Mouse (Mus musculus): ENCODE results near the gene Mfap2. TPM values are rescaled to one million over a fixed set of nuclear protein-coding genes. Genes with fewer than 3 reads are reported as not detected.

Mfap2 gene
- polyA plus RNA-seq, 1 experiment = 200 TPM

DNA sequence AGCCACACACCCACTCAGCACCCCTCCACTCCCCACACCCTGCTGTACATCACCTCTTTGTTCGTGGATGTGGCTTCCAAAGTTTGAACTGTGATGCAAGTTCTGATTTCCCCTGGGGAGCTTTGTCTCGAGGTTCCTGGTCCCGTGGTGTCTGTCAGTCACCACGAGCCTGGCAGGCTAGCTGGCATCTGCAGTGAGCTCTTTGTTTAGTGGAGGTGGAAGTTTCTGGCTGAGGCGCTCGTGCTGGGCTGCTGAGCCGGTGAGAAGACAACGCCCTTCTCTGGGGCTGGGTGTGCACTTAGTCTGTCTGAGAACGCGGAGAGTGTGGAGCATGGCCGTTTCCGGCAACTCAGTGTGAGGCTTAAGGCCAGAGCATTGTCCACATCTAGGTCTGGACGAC lies 38.5 kb upstream of the Mfap2 start:
- no peak overlapping the region for H3K4me3 ChIP-seq (ENCODE audit: insufficient read depth, low read length)
- TF ChIP-seq POLR2A (IDR thresholded peaks at IDR 0.05; ENCODE audit: low read depth, low read length) (no peak), CTCF (IDR thresholded peaks at IDR 0.05; ENCODE audit: borderline replicate concordance, insufficient read depth, low read length) (no peak)

DNA sequence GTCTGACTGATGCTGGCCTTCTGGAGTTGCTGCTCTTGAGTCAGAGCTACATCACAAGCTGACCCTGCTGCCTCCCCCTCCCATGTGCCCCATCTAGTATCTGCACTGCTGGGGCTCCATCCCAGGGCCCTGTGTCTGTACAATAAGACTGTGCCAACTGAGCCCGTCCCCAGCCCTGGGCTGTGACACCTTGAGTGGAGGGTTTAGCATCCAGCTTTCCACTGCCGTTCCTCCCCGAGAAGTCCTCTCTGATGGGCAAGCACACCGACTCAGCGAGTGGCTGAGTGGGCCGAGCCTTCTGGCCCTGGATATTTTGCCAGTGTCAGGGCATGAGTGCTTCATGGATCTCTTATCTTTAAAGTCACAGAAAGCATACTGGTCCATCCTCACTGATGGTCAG lies 35.8 kb upstream of the Mfap2 start:
- no peak overlapping the region for H3K4me3 ChIP-seq (ENCODE audit: insufficient read depth, low read length)
- H3K27ac ChIP-seq (ENCODE audit: insufficient read depth, low read length) = no peak overlapping the region
- H3K4me1 ChIP-seq (ENCODE audit: control insufficient read depth, insufficient read depth, low read length) = no peaks in the 10 kb centered on the region
- TF ChIP-seq CTCF (IDR thresholded peaks at IDR 0.05; ENCODE audit: borderline replicate concordance, insufficient read depth, low read length) = no peak
- no peak for TF ChIP-seq POLR2A (IDR thresholded peaks at IDR 0.05; ENCODE audit: low read depth, low read length)

More for the DNA sequence above, 38.5 kb upstream of the Mfap2 start:
- H3K27ac ChIP-seq (ENCODE audit: insufficient read depth, low read length) = no peak overlapping the region
- no peaks in the 10 kb centered on the region for H3K4me1 ChIP-seq (ENCODE audit: control insufficient read depth, insufficient read depth, low read length)

DNA sequence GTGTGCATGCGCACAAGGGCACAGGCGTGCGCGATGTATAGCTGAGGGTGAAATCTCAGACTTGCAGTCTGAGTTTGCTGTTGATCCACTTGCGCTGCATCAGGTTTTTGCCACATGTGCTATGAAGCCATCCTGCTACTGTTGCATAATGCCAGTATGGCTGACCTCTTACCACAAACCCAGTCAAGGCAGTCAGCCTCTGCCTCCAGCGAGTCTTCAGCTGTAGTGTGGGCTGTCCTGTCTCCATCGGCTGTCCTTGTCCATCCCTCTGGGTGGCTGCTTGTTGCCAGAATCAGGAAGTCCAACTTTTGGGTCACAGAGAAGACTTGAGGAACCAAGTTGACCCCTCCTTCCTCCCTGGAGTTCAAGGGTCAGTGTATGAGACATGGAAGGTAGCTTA lies 34.9 kb upstream of the Mfap2 start:
- TF ChIP-seq CTCF (IDR thresholded peaks at IDR 0.05; ENCODE audit: borderline replicate concordance, insufficient read depth, low read length) = no peak
- Histone ChIP-seq H3K27ac (ENCODE audit: insufficient read depth, low read length) (no peak overlapping the region), H3K4me3 (ENCODE audit: insufficient read depth, low read length) (no peak overlapping the region), H3K4me1 (ENCODE audit: control insufficient read depth, insufficient read depth, low read length) (no peaks in the 10 kb centered on the region)

- no peak overlapping the region for H3K4me3 ChIP-seq (ENCODE audit: insufficient read depth, low read length)
- no peak overlapping the region for H3K27ac ChIP-seq (ENCODE audit: insufficient read depth, low read length)
- H3K4me1 ChIP-seq (ENCODE audit: control insufficient read depth, insufficient read depth, low read length) = no peaks in the 10 kb centered on the region
- TF ChIP-seq POLR2A (IDR thresholded peaks at IDR 0.05; ENCODE audit: low read depth, low read length) (no peak), CTCF (IDR thresholded peaks at IDR 0.05; ENCODE audit: borderline replicate concordance, insufficient read depth, low read length) (no peak)
Measured at GRCm38 (mm10) chr4:140977278-140977677, 32.9 kb upstream of the Mfap2 start.

GRCm38 (mm10) chr4:140977886-140978692 lies 32.1 kb upstream of the Mfap2 start:
- TF ChIP-seq POLR2A (IDR thresholded peaks at IDR 0.05; ENCODE audit: low read depth, low read length) (no peak), CTCF (IDR thresholded peaks at IDR 0.05; ENCODE audit: borderline replicate concordance, insufficient read depth, low read length) (no peak)
- no peaks in the 10 kb centered on the region for H3K4me1 ChIP-seq (ENCODE audit: control insufficient read depth, insufficient read depth, low read length)
- H3K27ac ChIP-seq (ENCODE audit: insufficient read depth, low read length) = no peak overlapping the region
- no peak overlapping the region for H3K4me3 ChIP-seq (ENCODE audit: insufficient read depth, low read length)

DNA sequence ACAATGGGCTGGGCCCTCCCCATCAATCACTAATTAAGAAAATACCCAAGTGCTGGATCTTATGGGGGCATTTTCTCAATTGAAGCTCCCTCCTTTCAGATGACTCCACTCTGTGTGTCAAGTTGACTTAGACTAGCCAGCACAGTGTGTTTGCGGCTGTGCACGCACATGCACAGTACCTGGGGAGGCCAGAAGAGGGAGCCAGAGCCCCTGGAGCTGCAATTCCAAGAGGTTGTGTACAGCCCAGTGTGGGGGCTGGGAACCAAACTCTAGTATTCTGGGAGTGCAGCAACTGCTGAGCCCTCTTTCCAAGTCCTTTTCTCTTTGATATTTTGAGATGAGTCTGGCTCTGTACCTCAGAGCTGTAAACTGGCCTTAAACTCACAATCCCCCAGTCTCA lies 28.6 kb upstream of the Mfap2 start:
- H3K4me1 ChIP-seq (ENCODE audit: control insufficient read depth, insufficient read depth, low read length) = no peaks in the 10 kb centered on the region
- H3K27ac ChIP-seq (ENCODE audit: insufficient read depth, low read length) = no peak overlapping the region
- TF ChIP-seq CTCF (IDR thresholded peaks at IDR 0.05; ENCODE audit: borderline replicate concordance, insufficient read depth, low read length) = peak; percentile 22; the same call in 1 of the 2 replicates
- no peak for TF ChIP-seq POLR2A (IDR thresholded peaks at IDR 0.05; ENCODE audit: low read depth, low read length)
- no peak overlapping the region for H3K4me3 ChIP-seq (ENCODE audit: insufficient read depth, low read length)

GRCm38 (mm10) chr4:140982808-140983207 lies 27.4 kb upstream of the Mfap2 start:
- H3K4me3 ChIP-seq (ENCODE audit: insufficient read depth, low read length) = no peak overlapping the region
- H3K27ac ChIP-seq (ENCODE audit: insufficient read depth, low read length) = no peak overlapping the region
- no peaks in the 10 kb centered on the region for H3K4me1 ChIP-seq (ENCODE audit: control insufficient read depth, insufficient read depth, low read length)
- TF ChIP-seq POLR2A (IDR thresholded peaks at IDR 0.05; ENCODE audit: low read depth, low read length) (no peak), CTCF (IDR thresholded peaks at IDR 0.05; ENCODE audit: borderline replicate concordance, insufficient read depth, low read length) (no peak)

GRCm38 (mm10) chr4:140983442-140983841 lies 26.8 kb upstream of the Mfap2 start:
- Histone ChIP-seq H3K4me1 (ENCODE audit: control insufficient read depth, insufficient read depth, low read length) (no peaks in the 10 kb centered on the region), H3K27ac (ENCODE audit: insufficient read depth, low read length) (no peak overlapping the region), H3K4me3 (ENCODE audit: insufficient read depth, low read length) (no peak overlapping the region)
- TF ChIP-seq POLR2A (IDR thresholded peaks at IDR 0.05; ENCODE audit: low read depth, low read length) = no peak
- TF ChIP-seq CTCF (IDR thresholded peaks at IDR 0.05; ENCODE audit: borderline replicate concordance, insufficient read depth, low read length) = no peak

DNA sequence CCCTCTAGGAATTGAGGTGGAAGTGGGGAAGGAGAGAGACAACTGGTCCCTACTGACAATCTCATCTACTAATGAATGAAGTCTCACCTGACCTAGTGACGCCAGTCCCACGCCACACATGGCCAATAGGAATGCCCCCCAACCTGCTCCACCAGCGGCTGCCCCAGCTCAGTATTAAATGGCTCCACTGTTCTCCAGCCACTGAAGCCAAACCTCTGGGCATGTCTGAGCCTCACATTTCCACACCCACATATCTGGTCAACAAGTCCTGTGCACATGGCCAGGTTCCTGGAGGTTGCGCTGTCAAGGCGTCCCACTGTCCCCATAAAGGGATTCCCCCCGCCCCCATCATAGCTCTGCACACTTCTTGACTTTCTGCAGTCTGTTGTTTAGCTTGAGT lies 25.7 kb upstream of the Mfap2 start:
- Histone ChIP-seq H3K4me3 (ENCODE audit: insufficient read depth, low read length) (no peak overlapping the region), H3K27ac (ENCODE audit: insufficient read depth, low read length) (no peak overlapping the region), H3K4me1 (ENCODE audit: control insufficient read depth, insufficient read depth, low read length) (no peaks in the 10 kb centered on the region)
- no peak for TF ChIP-seq POLR2A (IDR thresholded peaks at IDR 0.05; ENCODE audit: low read depth, low read length)

DNA sequence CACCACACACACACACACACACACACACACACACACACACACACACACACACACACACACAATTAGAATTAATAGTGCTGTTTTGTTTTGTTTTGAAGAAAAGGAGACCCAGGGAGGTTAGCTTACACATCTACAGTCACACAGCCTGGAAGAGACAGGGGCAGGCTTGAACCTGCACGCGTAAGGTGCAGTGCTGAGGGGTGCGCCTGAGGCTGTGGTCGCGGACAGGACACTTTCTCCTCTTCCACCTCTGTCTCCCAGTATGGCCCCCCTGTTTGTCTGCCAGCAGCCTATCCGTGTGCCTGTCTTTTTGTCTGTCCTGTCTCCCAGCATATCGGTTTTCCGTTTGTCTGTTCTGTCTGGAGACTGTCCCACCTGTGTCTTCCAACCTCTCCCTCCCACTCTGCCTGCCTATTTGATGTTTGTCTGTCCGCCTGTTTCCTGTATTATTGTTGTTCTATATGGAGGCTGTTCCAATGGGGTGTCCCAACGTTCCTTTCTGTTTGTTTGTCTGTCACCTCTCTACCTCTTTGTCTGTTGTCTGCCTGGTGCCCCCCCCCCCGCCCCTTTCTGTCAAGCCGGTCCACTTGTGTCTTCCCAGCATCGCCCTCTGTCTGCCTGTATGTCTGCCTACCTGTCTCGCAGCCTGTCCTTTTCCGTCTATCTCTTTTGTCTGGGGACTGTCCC lies 24.1 kb upstream of the Mfap2 start:
- Histone ChIP-seq H3K27ac (ENCODE audit: insufficient read depth, low read length) (no peak overlapping the region), H3K4me3 (ENCODE audit: insufficient read depth, low read length) (peak overlapping the region; percentile 86), H3K4me1 (ENCODE audit: control insufficient read depth, insufficient read depth, low read length) (no peaks in the 10 kb centered on the region)
- TF ChIP-seq CTCF (IDR thresholded peaks at IDR 0.05; ENCODE audit: borderline replicate concordance, insufficient read depth, low read length) (no peak), POLR2A (IDR thresholded peaks at IDR 0.05; ENCODE audit: low read depth, low read length) (no peak)

Data from embryonic fibroblast, embryonic 13.5 days (primary cell).